Mouse (Mus musculus): ENCODE measurements at regions not wholly inside any gene's neighbourhood (a gene's known extent, or its start where the extent isn't known, plus 50 kb on each side); places are given as distances from the start of the nearest gene placed in this dataset.

GRCm38 (mm10) chr2:180389013-180389412, 54.5 kb upstream of the Gata5 start:
- no peak for TF ChIP-seq CTCF (IDR thresholded peaks at IDR 0.05; ENCODE audit: low read depth)
- no peaks in the 10 kb centered on the region for H3K27me3 ChIP-seq (ENCODE audit: insufficient read depth, low read length)
- no peak overlapping the region for H3K27ac ChIP-seq
- H3K4me1 ChIP-seq (ENCODE audit: insufficient read depth, low read length) = no peaks in the 10 kb centered on the region
- no peak overlapping the region for H3K4me3 ChIP-seq (ENCODE audit: low read length)
- no peak for ATAC-seq
- no peak overlapping the region for H3K9ac ChIP-seq (replicated peaks; ENCODE audit: low read length)
- no peaks in the 10 kb centered on the region for H3K9me3 ChIP-seq (ENCODE audit: low read length)
- DNase-seq (ENCODE audit: low spot score) = no peak
- no peaks in the 10 kb centered on the region for H3K36me3 ChIP-seq (ENCODE audit: insufficient read depth, low read length)
- no peak overlapping the region for H3K4me2 ChIP-seq (ENCODE audit: low read depth, low read length)
- WGBS = 29% methylated on average over 12 of the region's 12 CpGs

- Histone ChIP-seq H3K9ac (replicated peaks; ENCODE audit: low read length) (no peak overlapping the region), H3K27ac (no peak overlapping the region), H3K36me3 (ENCODE audit: insufficient read depth, low read length) (no peaks in the 10 kb centered on the region), H3K4me1 (ENCODE audit: insufficient read depth, low read length) (no peaks in the 10 kb centered on the region), H3K4me2 (ENCODE audit: low read depth, low read length) (no peak overlapping the region), H3K9me3 (ENCODE audit: low read length) (no peaks in the 10 kb centered on the region), H3K27me3 (ENCODE audit: insufficient read depth, low read length) (no peaks in the 10 kb centered on the region), H3K4me3 (ENCODE audit: low read length) (no peak overlapping the region)
- TF ChIP-seq CTCF (IDR thresholded peaks at IDR 0.05; ENCODE audit: low read depth) = no peak
- ATAC-seq (no peak), DNase-seq (ENCODE audit: low spot score) (no peak)
- 74% methylated on average over 5 of the region's 5 CpGs for whole genome bisulfite sequencing
Observed at GRCm38 (mm10) chr2:180388122-180388521, 53.6 kb upstream of the Gata5 start.

GRCm38 (mm10) chr2:180387305-180387704, 52.8 kb upstream of the Gata5 start:
- Histone ChIP-seq H3K9me3 (ENCODE audit: low read length) (no peaks in the 10 kb centered on the region), H3K27ac (no peak overlapping the region), H3K9ac (replicated peaks; ENCODE audit: low read length) (no peak overlapping the region), H3K4me2 (ENCODE audit: low read depth, low read length) (no peak overlapping the region), H3K27me3 (ENCODE audit: insufficient read depth, low read length) (no peaks in the 10 kb centered on the region), H3K36me3 (ENCODE audit: insufficient read depth, low read length) (no peaks in the 10 kb centered on the region), H3K4me1 (ENCODE audit: insufficient read depth, low read length) (no peaks in the 10 kb centered on the region), H3K4me3 (ENCODE audit: low read length) (no peak overlapping the region)
- WGBS = 60% methylated on average over 2 of the region's 2 CpGs
- ATAC-seq (no peak), DNase-seq (ENCODE audit: low spot score) (no peak)
- no peak for TF ChIP-seq CTCF (IDR thresholded peaks at IDR 0.05; ENCODE audit: low read depth)

GRCm38 (mm10) chr2:180385967-180386688, 51.6 kb upstream of the Gata5 start:
- no peaks in the 10 kb centered on the region for H3K4me1 ChIP-seq (ENCODE audit: insufficient read depth, low read length)
- H3K4me2 ChIP-seq (ENCODE audit: low read depth, low read length) = peak overlapping the region; percentile 89
- no peaks in the 10 kb centered on the region for H3K27me3 ChIP-seq (ENCODE audit: insufficient read depth, low read length)
- H3K4me3 ChIP-seq (ENCODE audit: low read length) = peak overlapping the region; percentile 46
- no peak overlapping the region for H3K27ac ChIP-seq
- no peaks in the 10 kb centered on the region for H3K36me3 ChIP-seq (ENCODE audit: insufficient read depth, low read length)
- H3K9ac ChIP-seq (replicated peaks; ENCODE audit: low read length) = peak overlapping the region; percentile 46; the same call in 1 of the 2 replicates
- no peaks in the 10 kb centered on the region for H3K9me3 ChIP-seq (ENCODE audit: low read length)
- no peak for TF ChIP-seq CTCF (IDR thresholded peaks at IDR 0.05; ENCODE audit: low read depth)
- 1% methylated on average over 28 of the region's 35 CpGs for WGBS
- DNase-seq (ENCODE audit: low spot score) (peak; percentile 34), ATAC-seq (peak; percentile 51)

GRCm38 (mm10) chr2:180385231-180385895, 50.9 kb upstream of the Gata5 start:
- ATAC-seq = no peak; the same call in 1 of the 2 replicates
- H3K9ac ChIP-seq (replicated peaks; ENCODE audit: low read length) = 0 out of 2 replicates have a peak overlapping the region, but pooled peaks have one; percentile 13
- peak overlapping the region; percentile 89 for H3K4me2 ChIP-seq (ENCODE audit: low read depth, low read length)
- H3K36me3 ChIP-seq (ENCODE audit: insufficient read depth, low read length) = no peaks in the 10 kb centered on the region
- H3K27me3 ChIP-seq (ENCODE audit: insufficient read depth, low read length) = no peaks in the 10 kb centered on the region
- no peak for TF ChIP-seq CTCF (IDR thresholded peaks at IDR 0.05; ENCODE audit: low read depth)
- WGBS = 8% methylated on average over 26 of the region's 26 CpGs
- no peak for DNase-seq (ENCODE audit: low spot score)
- no peak overlapping the region for H3K27ac ChIP-seq
- H3K4me1 ChIP-seq (ENCODE audit: insufficient read depth, low read length) = no peaks in the 10 kb centered on the region
- peak overlapping the region; percentile 46 for H3K4me3 ChIP-seq (ENCODE audit: low read length)
- H3K9me3 ChIP-seq (ENCODE audit: low read length) = no peaks in the 10 kb centered on the region

Small RNA genes in the stretch of these regions (microRNA-seq; reads per million reads assigned to microRNA genes)
- 0 reads per million in 2 experiments for gene Mir133a-2
- 0 reads per million in 2 experiments for gene Mir1a-1

Measured in hindbrain, postnatal 0 days (tissue).